Mouse (Mus musculus): Measurements from ENCODE around the gene Arhgdig.

DNA sequence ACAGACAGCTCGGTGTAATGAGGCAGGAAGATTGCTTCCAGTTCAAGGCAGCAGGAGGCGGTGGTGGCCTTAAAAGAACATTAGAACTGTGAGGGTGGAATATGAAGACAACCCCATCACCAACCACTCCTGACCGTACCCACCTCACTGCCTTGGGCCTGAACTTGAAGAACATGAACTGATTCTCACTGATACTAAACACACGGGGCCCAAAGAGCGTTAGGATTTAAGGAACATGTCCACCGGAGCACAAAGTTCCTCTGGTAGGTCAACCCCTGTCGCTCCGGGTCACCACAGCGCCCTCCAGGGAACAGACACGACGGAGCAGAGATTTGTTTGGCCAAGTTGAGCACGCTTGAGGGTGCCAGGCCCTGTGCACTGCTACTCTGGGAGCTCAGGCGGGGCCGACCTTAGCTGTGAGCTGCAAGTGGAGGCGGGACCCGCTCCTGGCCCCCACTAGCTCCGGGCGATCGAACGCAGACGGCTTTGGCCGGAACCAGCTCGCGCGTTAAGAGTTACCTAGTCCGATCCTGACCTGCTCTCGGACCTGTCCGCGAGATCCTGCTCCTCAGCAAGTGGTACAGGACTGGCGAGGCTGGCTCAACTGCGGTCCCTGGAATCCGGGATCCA lies 36.0 kb upstream of the Arhgdig start:
- no peak for TF ChIP-seq POLR2A (IDR thresholded peaks at IDR 0.05; ENCODE audit: low read depth, low read length)
- peak; percentile 43; the same call in 1 of the 2 replicates for TF ChIP-seq CTCF (IDR thresholded peaks at IDR 0.05; ENCODE audit: extremely low read depth, insufficient read length, insufficient replicate concordance, low read depth, low read length)
